Mouse (Mus musculus) testis, adult 2 months (tissue): ENCODE data around the gene Fry.

Experiments
- CTCF ChIP-seq: fragments of 200-500 bp; IDR thresholded peaks from 2 replicates; pipeline ENCODE4 v1.5.1; 2012; ENCODE audit warnings: low read depth, mild to moderate bottlenecking, inconsistent platforms, low read length, moderate library complexity; ENCODE audit not compliant: control insufficient read depth, insufficient read depth, insufficient replicate concordance
- POLR2A ChIP-seq: fragments of 200-500 bp; IDR thresholded peaks from 2 replicates; pipeline ENCODE4 v1.6.1; 2012; ENCODE audit warnings: low read depth, mild to moderate bottlenecking, inconsistent platforms, low read length, moderate library complexity; ENCODE audit not compliant: control insufficient read depth

DNA sequence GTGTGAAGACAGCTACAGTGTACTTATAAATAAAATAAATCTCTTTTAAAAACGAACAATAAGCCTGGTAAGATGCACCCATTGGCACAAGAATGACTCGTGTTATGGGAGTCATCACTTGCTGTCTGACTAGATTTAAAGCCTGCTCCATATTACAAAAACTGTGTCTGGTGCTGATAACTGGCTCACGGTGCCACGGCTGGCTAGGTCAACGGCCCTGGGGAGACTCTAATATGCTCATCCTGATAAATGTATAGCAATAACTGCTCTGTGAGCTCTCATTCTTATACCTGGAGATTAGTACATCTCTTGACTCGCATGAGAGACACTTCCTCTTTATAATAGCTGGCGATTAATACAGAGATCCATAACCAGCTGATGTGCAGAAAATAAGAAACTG, 12.1 kb upstream of the Fry start:
- no peak for TF ChIP-seq CTCF
- TF ChIP-seq POLR2A, result no peak
